Mouse (Mus musculus) heart, embryonic 13.5 days (tissue): ENCODE data around the gene Kif18b. TPM values are rescaled to one million over a fixed set of nuclear protein-coding genes. Genes with fewer than 3 reads are reported as not detected.

ENCODE experiments used
- ATAC-seq: fragments of 200-750 bp; cut with Nextera tagmentation; 2 replicates; pipeline ENCODE4 v1.8.0; 2017; ENCODE audit warnings: moderate TSS enrichment; ENCODE audit not compliant: insufficient number of reproducible peaks, low FRiP score, low TSS enrichment; ENCODE audit errors: extremely low read depth
- H3K27ac ChIP-seq: fragments of 300-500 bp; sonication (generic); replicated peaks from 2 replicates; pipeline ENCODE4 v1.5.1; 2015; ENCODE audit warnings: moderate library complexity, mild to moderate bottlenecking, inconsistent platforms
- H3K27me3 ChIP-seq: fragments of 300-500 bp; sonication (generic); replicated peaks from 2 replicates; pipeline ENCODE4 v1.6.1; 2015; ENCODE audit warnings: mild to moderate bottlenecking, inconsistent platforms
- H3K36me3 ChIP-seq: fragments of 300-500 bp; sonication (generic); 2 replicates; pipeline ENCODE4 v1.6.1; 2015; ENCODE audit warnings: mild to moderate bottlenecking, inconsistent platforms
- H3K4me1 ChIP-seq: fragments of 300-500 bp; sonication (generic); 2 replicates; pipeline ENCODE4 v1.6.1; 2015; ENCODE audit warnings: inconsistent platforms
- H3K4me2 ChIP-seq: fragments of 300-500 bp; sonication (generic); 2 replicates; pipeline ENCODE4 v1.6.1; 2015; ENCODE audit warnings: inconsistent platforms, mild to moderate bottlenecking, moderate library complexity
- H3K4me3 ChIP-seq: fragments of 300-500 bp; sonication (generic); 2 replicates; pipeline ENCODE4 v1.5.1; 2015; ENCODE audit warnings: moderate library complexity, mild to moderate bottlenecking, inconsistent platforms
- H3K9ac ChIP-seq: fragments of 300-500 bp; sonication (generic); 2 replicates; pipeline ENCODE4 v1.6.1; 2015; ENCODE audit warnings: inconsistent platforms, mild to moderate bottlenecking, moderate library complexity
- H3K9me3 ChIP-seq: fragments of 300-500 bp; sonication (generic); 2 replicates; pipeline ENCODE4 v1.6.1; 2016; ENCODE audit warnings: inconsistent platforms
- WGBS: fragments of 180-500 bp; shearing (Covaris S2); methylation state at CpG from one replicate; pipeline ENCODE4 v1.1.7; 2015; ENCODE audit warnings: mixed read lengths; 5-methylcytosine and 5-hydroxymethylcytosine counted together
- polyA plus RNA-seq: library from polyadenylated mRNA; unstranded; fragments of >200 nt; fragmentation: Nextera tagmentation; extraction: Ambion mirVana; gene quantifications from 2 replicates; pipeline ENCODE4 v1.2.1, GENCODE M21; 2015

The Kif18b gene
- polyA plus RNA-seq, 1 experiment from 2014 or later, result 7.0 TPM

DNA sequence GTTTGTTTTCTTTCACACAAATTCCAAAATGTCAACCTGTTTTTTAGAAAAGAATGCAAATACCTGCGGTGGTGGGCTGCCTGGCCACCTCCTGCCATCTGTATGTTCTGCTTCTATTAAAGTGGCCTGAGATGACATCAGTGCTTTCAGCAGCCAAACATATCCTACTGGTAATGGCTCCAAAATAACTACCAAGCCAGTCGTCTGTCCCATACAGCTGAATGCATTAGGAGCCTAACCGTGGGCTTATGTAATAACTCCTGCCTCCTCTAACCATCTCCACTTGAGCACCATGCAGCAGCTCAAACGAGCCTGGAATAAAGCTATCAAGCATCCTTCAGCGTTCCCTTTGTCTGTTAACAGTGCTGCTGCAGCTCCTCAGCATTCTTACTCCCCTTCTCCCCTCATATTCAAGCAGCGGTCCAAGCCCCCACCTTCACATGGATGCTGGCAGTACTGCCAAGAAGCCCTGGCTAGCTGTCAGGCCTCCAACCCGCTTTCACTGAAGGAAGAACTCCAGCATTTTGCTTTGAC, 50.1 kb downstream of the Kif18b start:
- no peaks in the 10 kb centered on the region for H3K27me3 ChIP-seq
- no peak for ATAC-seq
- no peaks in the 10 kb centered on the region for H3K9me3 ChIP-seq
- no peak overlapping the region for H3K27ac ChIP-seq
- peaks cover 64% of the 10 kb centered on the region for H3K36me3 ChIP-seq
- H3K9ac ChIP-seq, result no peak overlapping the region
- H3K4me2 ChIP-seq, result no peak overlapping the region
- 84% methylated on average over 7 of the region's 7 CpGs for WGBS
- H3K4me3 ChIP-seq, result no peak overlapping the region
- H3K4me1 ChIP-seq, result peaks cover 8% of the 10 kb centered on the region

GRCm38 (mm10) chr11:102864272-102864671, 60.7 kb downstream of the Kif18b start:
- H3K4me2 ChIP-seq, result no peak overlapping the region
- H3K27me3 ChIP-seq, result no peaks in the 10 kb centered on the region
- H3K4me1 ChIP-seq, result no peaks in the 10 kb centered on the region
- WGBS, result 34% methylated on average over 4 of the region's 4 CpGs
- no peak overlapping the region for H3K4me3 ChIP-seq
- peaks cover 95% of the 10 kb centered on the region for H3K36me3 ChIP-seq
- ATAC-seq, result no peak
- H3K27ac ChIP-seq, result no peak overlapping the region
- H3K9ac ChIP-seq, result no peak overlapping the region
- no peaks in the 10 kb centered on the region for H3K9me3 ChIP-seq

- Histone ChIP-seq H3K27me3 (no peaks in the 10 kb centered on the region), H3K36me3 (peaks cover 95% of the 10 kb centered on the region), H3K4me1 (no peaks in the 10 kb centered on the region), H3K9me3 (no peaks in the 10 kb centered on the region), H3K4me3 (no peak overlapping the region), H3K9ac (no peak overlapping the region), H3K27ac (no peak overlapping the region), H3K4me2 (no peak overlapping the region)
- 89% methylated on average over 8 of the region's 8 CpGs for WGBS
- no peak for ATAC-seq
Observed at GRCm38 (mm10) chr11:102859933-102860332, 65.0 kb downstream of the Kif18b start.

GRCm38 (mm10) chr11:102858951-102859350, 66.0 kb downstream of the Kif18b start:
- H3K9ac ChIP-seq, result no peak overlapping the region
- H3K36me3 ChIP-seq, result peaks cover 98% of the 10 kb centered on the region
- ATAC-seq, result no peak
- H3K27me3 ChIP-seq, result no peaks in the 10 kb centered on the region
- no peak overlapping the region for H3K4me3 ChIP-seq
- H3K4me2 ChIP-seq, result no peak overlapping the region
- H3K9me3 ChIP-seq, result no peaks in the 10 kb centered on the region
- 93% methylated on average over 11 of the region's 11 CpGs for WGBS
- H3K4me1 ChIP-seq, result no peaks in the 10 kb centered on the region
- no peak overlapping the region for H3K27ac ChIP-seq

DNA sequence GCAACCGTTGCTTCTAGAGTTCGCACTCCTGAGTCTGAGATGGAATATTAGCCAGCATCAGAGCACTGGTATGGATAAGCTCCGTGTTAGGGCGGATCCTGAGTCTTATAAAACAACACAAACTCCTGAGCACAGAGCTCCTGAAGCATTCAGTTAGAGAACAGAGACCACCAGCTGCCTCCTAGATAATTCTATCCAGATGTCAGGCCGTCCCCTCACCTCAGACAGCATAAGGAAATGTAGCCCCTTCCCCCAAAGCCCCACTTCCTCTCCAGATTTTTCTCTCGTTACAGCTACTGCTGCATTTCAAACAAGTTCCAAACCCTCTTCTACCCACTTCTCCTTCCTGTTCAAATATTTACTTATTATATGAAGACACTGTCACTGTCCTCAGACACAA, 69.0 kb downstream of the Kif18b start:
- H3K4me2 ChIP-seq, result no peak overlapping the region
- no peak overlapping the region for H3K4me3 ChIP-seq
- peaks cover 97% of the 10 kb centered on the region for H3K36me3 ChIP-seq
- H3K27me3 ChIP-seq, result no peaks in the 10 kb centered on the region
- ATAC-seq, result no peak
- H3K9me3 ChIP-seq, result no peaks in the 10 kb centered on the region
- 83% methylated on average over 6 of the region's 6 CpGs for WGBS
- H3K27ac ChIP-seq, result no peak overlapping the region
- H3K9ac ChIP-seq, result no peak overlapping the region
- no peaks in the 10 kb centered on the region for H3K4me1 ChIP-seq

Other genes starting within 250 kb of the Kif18b start
- gene Ccdc43, start 227.3 kb downstream of the Kif18b start, polyA plus RNA-seq, result 31.9 and 36.1 TPM in 2 replicates
- 6.7 and 7.3 TPM in 2 replicates for gene Adam11, start 163.7 kb downstream of the Kif18b start, polyA plus RNA-seq
- 46.5 and 50.3 TPM in 2 replicates for gene Gjc1, start 105.4 kb downstream of the Kif18b start, polyA plus RNA-seq
- not detected in 2 replicates for gene Higd1b, start 89.3 kb downstream of the Kif18b start, polyA plus RNA-seq
- 119 and 125 TPM in 2 replicates for gene Eftud2, start 44.1 kb downstream of the Kif18b start, polyA plus RNA-seq
- 0.71 and 0.88 TPM in 2 replicates for gene Ccdc103, start 43.9 kb downstream of the Kif18b start, polyA plus RNA-seq
- gene Fam187a, start 40.0 kb downstream of the Kif18b start, polyA plus RNA-seq, result not detected in 2 replicates
- gene Gfap, start 24.2 kb downstream of the Kif18b start, polyA plus RNA-seq, result 0.19 and 0.38 TPM in 2 replicates
- 0.71 and 0.74 TPM in 2 replicates for gene C1ql1, start 21.6 kb upstream of the Kif18b start, polyA plus RNA-seq
- gene Nmt1, start 103.1 kb upstream of the Kif18b start, polyA plus RNA-seq, result 39.7 and 47.3 TPM in 2 replicates
- 95.9 and 101 TPM in 2 replicates for gene Dcakd, start 103.2 kb upstream of the Kif18b start, polyA plus RNA-seq
- 7.8 and 8.7 TPM in 2 replicates for gene Plcd3, start 176.5 kb upstream of the Kif18b start, polyA plus RNA-seq
- gene Acbd4, start 176.6 kb upstream of the Kif18b start, polyA plus RNA-seq, result 12.0 and 14.3 TPM in 2 replicates
- 2.8 and 3.0 TPM in 2 replicates for gene Hexim1, start 191.1 kb upstream of the Kif18b start, polyA plus RNA-seq
- 5.7 and 6.2 TPM in 2 replicates for gene Hexim2, start 207.3 kb upstream of the Kif18b start, polyA plus RNA-seq
- gene Fmnl1, start 246.0 kb upstream of the Kif18b start, polyA plus RNA-seq, result 2.0 and 2.6 TPM in 2 replicates